ENCODE assay signal across 21 mouse cellular contexts in the genomic region with DNA sequence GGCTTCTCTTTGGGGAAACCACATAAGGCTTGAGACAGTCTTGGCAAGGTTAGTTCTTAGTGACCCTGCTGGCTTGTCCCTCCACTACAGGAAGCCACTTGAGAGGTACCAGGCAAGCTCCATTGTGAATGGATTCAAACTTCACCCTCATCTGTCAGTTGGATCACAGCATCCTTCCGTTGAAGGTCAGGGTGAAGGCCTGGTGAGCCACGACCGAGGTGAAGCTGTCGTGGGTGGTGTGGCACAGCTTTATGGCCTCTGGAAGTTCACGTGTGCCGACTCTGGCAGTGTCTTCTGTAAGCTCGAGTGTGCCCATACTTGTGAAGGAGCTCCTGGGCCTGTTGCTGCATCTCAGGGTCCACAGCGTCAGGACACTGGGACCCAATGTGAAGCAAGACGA. TPM values are rescaled to one million over a fixed set of nuclear protein-coding genes. Genes with fewer than 3 reads are reported as not detected.
"Had no signal": no experiment of that assay in that cellular context is flagged by ENCODE, and none has a peak within 500 bp of the region (broad histone marks: within the 10 kb centered on the region; RNA-seq: fewer than 3 reads in every experiment).

No protein-coding gene starts in this region.

- H3K4me2 ChIP-seq: lung, embryonic 14.5 days; midbrain, embryonic 12.5 days; neural tube, embryonic 12.5 days; stomach, embryonic 15.5 days had no signal

- ATAC-seq: midbrain, embryonic 16.5 days had no signal

- H3K9me3 ChIP-seq: midbrain, embryonic 10.5 days; midbrain, embryonic 12.5 days; neural tube, embryonic 12.5 days; stomach, embryonic 15.5 days had no signal

- H3K4me3 ChIP-seq: midbrain, embryonic 10.5 days; midbrain, embryonic 12.5 days; neural tube, embryonic 12.5 days; stomach, embryonic 15.5 days had no signal

- H3K4me1 ChIP-seq: midbrain, embryonic 10.5 days; midbrain, embryonic 12.5 days; neural tube, embryonic 12.5 days; stomach, embryonic 15.5 days had no signal

- DNase-seq: lung, adult 18-20 months; lung, embryonic 14.5 days; lung, postnatal 10 days; lung, postnatal 4 days; midbrain, embryonic 14.5 days; right cerebral cortex, postnatal 14 days; thymus, adult 2 months; thymus, postnatal 25 days; thymus, postnatal 4 days had no signal

- H3K27me3 ChIP-seq: midbrain, embryonic 12.5 days; neural tube, embryonic 12.5 days; stomach, embryonic 15.5 days had no signal

- H3K9ac ChIP-seq: lung, embryonic 14.5 days; midbrain, embryonic 12.5 days; neural tube, embryonic 12.5 days; stomach, embryonic 15.5 days had no signal

- H3K27ac ChIP-seq: midbrain, embryonic 10.5 days; midbrain, embryonic 12.5 days; neural tube, embryonic 12.5 days; stomach, embryonic 15.5 days; stomach, postnatal 0 days had no signal

RNA-seq across cellular contexts. Expression of a gene that starts 28.4 kb away (rescaled TPM):
- total RNA-seq: megakaryocyte, adult 5-6 weeks; megakaryocyte-erythroid progenitor cell, adult 5-6 weeks; neutrophil, adult 5-6 weeks had no signal
- polyA plus RNA-seq: lung, embryonic 14.5 days; lung, embryonic 16.5 days; midbrain, embryonic 10.5 days; midbrain, embryonic 12.5 days; midbrain, embryonic 14.5 days; neural tube, embryonic 12.5 days; neural tube, embryonic 14.5 days; stomach, embryonic 15.5 days; stomach, postnatal 0 days; urinary bladder, adult 2 months had no signal
